Mouse (Mus musculus) CD4-positive helper T cell, adult 2 months (primary cell): Measurements from ENCODE around the gene Glipr2.

Experiments used
- DNase-seq: peaks from one replicate; pipeline ENCODE4 v3.0.0-alpha.2; 2012; ENCODE audit warnings: low read depth, missing footprints, low spot score

Gene Glipr2

GRCm38 (mm10) chr4:43970393-43971330, 13.5 kb downstream of the Glipr2 start:
- DNase-seq, result peak; percentile 66

GRCm38 (mm10) chr4:43971541-43972136, 14.4 kb downstream of the Glipr2 start:
- DNase-seq, result peak; percentile 54

- peak; percentile 89 for DNase-seq
These were observed 15.0 kb downstream of the Glipr2 start for GRCm38 (mm10) chr4:43972137-43972591.

GRCm38 (mm10) chr4:43973526-43973981, 16.4 kb downstream of the Glipr2 start:
- peak; percentile 79 for DNase-seq

GRCm38 (mm10) chr4:43974914-43975616, 17.9 kb downstream of the Glipr2 start:
- no peak for DNase-seq

GRCm38 (mm10) chr4:43976223-43976740, 19.1 kb downstream of the Glipr2 start:
- DNase-seq, result no peak

- DNase-seq, result no peak
These were observed 21.6 kb downstream of the Glipr2 start for GRCm38 (mm10) chr4:43978521-43979443.

GRCm38 (mm10) chr4:43979746-43980145, 22.5 kb downstream of the Glipr2 start:
- DNase-seq, result no peak

GRCm38 (mm10) chr4:43980236-43980635, 23.0 kb downstream of the Glipr2 start:
- no peak for DNase-seq

GRCm38 (mm10) chr4:43980846-43981245, 23.6 kb downstream of the Glipr2 start:
- no peak for DNase-seq

- no peak for DNase-seq
These were observed 24.1 kb downstream of the Glipr2 start for GRCm38 (mm10) chr4:43981251-43981650.

GRCm38 (mm10) chr4:43982053-43982732, 25.0 kb downstream of the Glipr2 start:
- DNase-seq, result peak; percentile 92

- DNase-seq, result no peak
These were observed 26.0 kb downstream of the Glipr2 start, which contains the start of gene Ccin for GRCm38 (mm10) chr4:43983181-43983580. Ccin (plus strand) TSS chr4:43983483.

GRCm38 (mm10) chr4:43983756-43984155, 26.6 kb downstream of the Glipr2 start:
- no peak for DNase-seq

- DNase-seq, result no peak
These were observed 27.1 kb downstream of the Glipr2 start for GRCm38 (mm10) chr4:43984326-43984725.

- DNase-seq, result no peak
These were observed 31.8 kb downstream of the Glipr2 start for GRCm38 (mm10) chr4:43988976-43989375.

GRCm38 (mm10) chr4:43993072-43993471, 35.9 kb downstream of the Glipr2 start:
- no peak for DNase-seq

GRCm38 (mm10) chr4:43994342-43994741, 37.1 kb downstream of the Glipr2 start:
- DNase-seq, result no peak

GRCm38 (mm10) chr4:44003622-44004021, 46.4 kb downstream of the Glipr2 start:
- no peak for DNase-seq

GRCm38 (mm10) chr4:44004126-44004525, 46.9 kb downstream of the Glipr2 start, which contains the start of gene Clta:
Clta (plus strand) TSS chr4:44004452.
- no peak for DNase-seq
